Mouse (Mus musculus) midbrain, embryonic 11.5 days (tissue): ENCODE measurements around the gene Trpc4. TPM values are rescaled to one million over a fixed set of nuclear protein-coding genes. Genes with fewer than 3 reads are reported as not detected.

Experiments used
- ATAC-seq: fragments of 200-750 bp; cut with Nextera tagmentation; 2 replicates; pipeline ENCODE4 v1.8.0; 2017; ENCODE audit warnings: moderate TSS enrichment, moderate library complexity; ENCODE audit not compliant: low FRiP score
- DNase-seq: peaks from one replicate; pipeline ENCODE4 v3.0.0; 2015; ENCODE audit warnings: low spot score; ENCODE audit errors: missing footprints
- H3K27ac ChIP-seq: fragments of 300-500 bp; sonication (generic); 2 replicates; pipeline ENCODE4 v1.5.1; 2014; ENCODE audit warnings: low read depth, low read length
- H3K27me3 ChIP-seq: fragments of 300-500 bp; sonication (generic); 2 replicates; pipeline ENCODE4 v1.6.1; 2014; ENCODE audit warnings: mild to moderate bottlenecking, low read length, moderate library complexity, mixed read lengths; ENCODE audit not compliant: control insufficient read depth, insufficient read depth
- H3K36me3 ChIP-seq: fragments of 300-500 bp; sonication (generic); 2 replicates; pipeline ENCODE4 v1.6.1; 2014; ENCODE audit warnings: mild to moderate bottlenecking, low read length, moderate library complexity, mixed read lengths; ENCODE audit not compliant: control insufficient read depth, insufficient read depth
- H3K4me1 ChIP-seq: fragments of 300-500 bp; sonication (generic); 2 replicates; pipeline ENCODE4 v1.6.1; 2014; ENCODE audit warnings: low read length; ENCODE audit not compliant: control insufficient read depth, insufficient read depth
- H3K4me2 ChIP-seq: fragments of 300-500 bp; sonication (generic); 2 replicates; pipeline ENCODE4 v1.6.1; 2014; ENCODE audit warnings: mild to moderate bottlenecking, moderate library complexity
- H3K4me3 ChIP-seq: fragments of 300-500 bp; sonication (generic); 2 replicates; pipeline ENCODE4 v1.5.1; 2014; ENCODE audit warnings: low read depth, low read length
- H3K9ac ChIP-seq: fragments of 300-500 bp; sonication (generic); 2 replicates; pipeline ENCODE4 v1.6.1; 2014; ENCODE audit warnings: low read length
- H3K9me3 ChIP-seq: fragments of 300-500 bp; sonication (generic); 2 replicates; pipeline ENCODE4 v1.6.1; 2016; ENCODE audit warnings: low read length; ENCODE audit not compliant: control insufficient read depth
- WGBS: fragments of 180-500 bp; shearing (Covaris S2); extraction: QIAGEN DNeasy Blood & Tissue Kit; methylation state at CpG from one replicate; pipeline ENCODE4 v1.1.7; 2014; 5-methylcytosine and 5-hydroxymethylcytosine counted together
- polyA plus RNA-seq: library from polyadenylated mRNA; unstranded; fragments of >200 nt; fragmentation: Nextera tagmentation; extraction: Ambion mirVana; gene quantifications from 2 replicates; pipeline ENCODE4 v1.2.1, GENCODE M21; 2014

Gene Trpc4
- polyA plus RNA-seq, 1 experiment from 2014 or later: 1.7 TPM

DNA sequence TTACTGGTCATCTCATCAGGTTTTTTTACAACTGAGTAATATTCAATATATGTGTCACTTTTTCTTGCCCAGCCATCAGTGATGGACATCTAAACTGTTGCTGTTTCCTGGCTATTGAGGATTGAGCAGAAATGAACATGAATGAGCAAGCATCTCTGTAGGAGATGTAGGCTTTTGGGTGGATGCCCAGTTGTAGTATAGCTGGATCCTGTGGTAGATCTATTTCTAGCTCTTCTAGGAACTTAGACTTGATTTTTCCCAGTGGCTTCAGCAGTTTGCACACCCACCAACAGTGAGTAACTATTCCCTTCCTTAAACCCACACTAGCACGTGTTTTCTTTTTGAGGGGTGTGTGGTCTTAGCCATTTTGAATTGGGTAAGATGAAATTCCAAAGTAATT lies 87.3 kb downstream of the Trpc4 start:
- WGBS: 88% methylated on average over 1 of the region's 1 CpGs
- no peak overlapping the region for H3K27ac ChIP-seq

DNA sequence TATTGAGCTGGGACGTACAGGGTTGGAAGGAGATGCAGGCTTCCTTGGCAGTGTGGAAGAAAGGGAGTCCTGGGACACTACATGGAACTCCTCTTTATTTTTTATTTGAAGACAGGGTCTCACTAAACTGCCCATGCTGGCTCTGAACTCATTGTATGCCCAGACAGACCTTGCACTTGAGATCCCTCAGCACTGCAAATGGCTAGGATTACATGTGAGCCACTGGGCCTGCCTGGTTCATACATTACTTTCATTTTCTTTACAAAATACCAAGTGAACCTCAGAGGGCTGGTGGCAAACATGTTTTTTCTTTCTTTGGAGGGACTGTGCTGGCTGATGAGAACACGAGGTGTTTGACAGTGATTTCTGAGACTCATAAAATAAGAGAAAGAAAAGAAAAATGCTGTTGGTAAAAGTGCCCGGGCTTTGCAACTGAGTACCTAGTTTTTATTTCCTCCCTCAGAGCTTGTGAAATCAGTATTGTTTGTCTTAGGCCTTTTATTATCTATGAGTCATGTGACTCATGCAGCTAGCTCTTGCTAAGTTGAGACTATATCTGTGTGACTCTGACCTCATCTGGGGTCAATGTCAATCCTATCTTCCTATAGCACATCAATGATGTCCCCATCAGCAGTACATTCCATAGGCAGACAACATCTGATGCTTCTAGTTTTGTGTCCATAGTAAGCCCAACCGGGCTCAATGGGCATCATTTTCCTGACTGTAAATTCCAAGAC lies 89.1 kb downstream of the Trpc4 start:
- WGBS: 91% methylated on average over 4 of the region's 4 CpGs
- DNase-seq: no peak
- Histone ChIP-seq H3K9me3 (0 out of 2 replicates have a peak, but pooled peaks cover 2% of the 10 kb centered on the region), H3K27ac (no peak overlapping the region), H3K27me3 (no peaks in the 10 kb centered on the region), H3K4me2 (no peak overlapping the region), H3K4me1 (no peaks in the 10 kb centered on the region), H3K4me3 (no peak overlapping the region), H3K9ac (no peak overlapping the region), H3K36me3 (no peaks in the 10 kb centered on the region)
- ATAC-seq: no peak

More for the DNA sequence above, 87.3 kb downstream of the Trpc4 start:
- Histone ChIP-seq H3K4me2 (no peak overlapping the region), H3K9me3 (0 out of 2 replicates have a peak, but pooled peaks cover 2% of the 10 kb centered on the region), H3K27me3 (no peaks in the 10 kb centered on the region), H3K9ac (no peak overlapping the region), H3K4me3 (no peak overlapping the region), H3K36me3 (no peaks in the 10 kb centered on the region), H3K4me1 (no peaks in the 10 kb centered on the region)
- DNase-seq (no peak), ATAC-seq (no peak)

DNA sequence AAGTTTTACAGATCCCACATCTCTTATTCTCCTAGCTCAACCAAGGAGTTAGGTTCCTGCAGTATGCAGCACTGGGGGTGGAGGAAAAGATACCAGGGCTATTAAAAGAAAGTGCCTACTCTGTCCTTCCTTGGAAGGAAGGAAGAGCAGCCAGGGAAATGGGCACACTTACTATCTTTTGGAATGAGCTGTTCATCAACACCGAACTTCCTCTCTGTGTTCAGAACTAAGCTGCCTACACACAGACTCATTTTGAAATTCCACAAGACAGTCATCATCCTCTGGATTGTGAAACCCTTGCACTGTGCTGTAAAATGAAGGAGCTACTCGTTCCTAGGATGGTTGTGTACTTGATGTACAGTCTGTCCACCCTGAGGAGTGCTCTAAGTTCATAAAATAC lies 90.6 kb downstream of the Trpc4 start:
- H3K4me2 ChIP-seq: no peak overlapping the region
- H3K27ac ChIP-seq: no peak overlapping the region
- no peak overlapping the region for H3K9ac ChIP-seq
- H3K36me3 ChIP-seq: no peaks in the 10 kb centered on the region
- no peaks in the 10 kb centered on the region for H3K27me3 ChIP-seq
- H3K4me1 ChIP-seq: no peaks in the 10 kb centered on the region
- 0 out of 2 replicates have a peak, but pooled peaks cover 2% of the 10 kb centered on the region for H3K9me3 ChIP-seq
- H3K4me3 ChIP-seq: no peak overlapping the region
- WGBS: 77% methylated on average over 2 of the region's 2 CpGs
- DNase-seq: no peak
- no peak for ATAC-seq

DNA sequence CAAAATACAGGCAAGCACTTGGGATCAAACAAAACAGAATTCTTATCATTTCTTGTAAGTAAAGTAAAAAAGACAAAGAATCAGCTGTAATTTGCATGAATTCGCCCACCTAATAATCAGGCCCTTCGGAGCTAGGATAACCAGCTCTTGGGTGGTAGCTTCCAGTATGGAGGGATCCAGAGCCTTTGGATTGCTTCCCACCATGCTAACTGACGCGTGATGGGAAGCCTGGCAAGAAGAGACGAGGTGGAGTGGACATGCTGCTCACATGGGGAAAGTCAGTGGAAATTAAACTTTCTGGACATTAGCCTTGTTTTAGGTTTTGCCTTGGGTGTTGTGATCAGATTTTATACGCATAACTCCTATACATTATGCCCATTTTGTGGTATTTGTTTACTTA lies 93.5 kb downstream of the Trpc4 start:
- WGBS: 84% methylated on average over 6 of the region's 6 CpGs
- H3K4me1 ChIP-seq: no peaks in the 10 kb centered on the region
- DNase-seq (no peak), ATAC-seq (no peak)
- no peak overlapping the region for H3K27ac ChIP-seq
- no peaks in the 10 kb centered on the region for H3K36me3 ChIP-seq
- H3K4me3 ChIP-seq: no peak overlapping the region
- no peaks in the 10 kb centered on the region for H3K27me3 ChIP-seq
- no peak overlapping the region for H3K4me2 ChIP-seq
- H3K9me3 ChIP-seq: no peaks in the 10 kb centered on the region
- H3K9ac ChIP-seq: no peak overlapping the region

DNA sequence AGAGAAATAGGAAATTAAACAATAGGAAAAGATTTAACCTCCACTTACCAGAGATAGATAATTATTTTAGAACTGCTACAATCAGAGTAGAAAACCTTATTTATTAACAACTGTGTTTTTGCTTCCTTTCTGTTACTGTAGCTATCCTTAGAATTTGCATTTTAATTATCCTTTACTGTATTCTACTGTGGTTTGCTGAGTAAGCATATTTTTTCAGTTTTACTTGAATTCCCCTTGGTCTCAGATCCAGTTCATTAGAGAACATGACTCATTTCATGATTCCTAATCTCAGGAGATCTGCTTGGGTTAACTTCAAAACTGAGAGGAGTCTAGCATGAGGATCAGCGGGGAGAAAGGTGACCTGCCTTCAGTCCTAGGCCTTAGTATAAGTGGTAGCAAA lies 111.1 kb downstream of the Trpc4 start:
- Histone ChIP-seq H3K9ac (no peak overlapping the region), H3K4me1 (no peaks in the 10 kb centered on the region), H3K9me3 (no peaks in the 10 kb centered on the region), H3K36me3 (no peaks in the 10 kb centered on the region), H3K4me3 (no peak overlapping the region), H3K4me2 (no peak overlapping the region), H3K27me3 (no peaks in the 10 kb centered on the region), H3K27ac (no peak overlapping the region)
- DNase-seq (no peak), ATAC-seq (no peak)
- WGBS: 96% methylated on average over 1 of the region's 1 CpGs

DNA sequence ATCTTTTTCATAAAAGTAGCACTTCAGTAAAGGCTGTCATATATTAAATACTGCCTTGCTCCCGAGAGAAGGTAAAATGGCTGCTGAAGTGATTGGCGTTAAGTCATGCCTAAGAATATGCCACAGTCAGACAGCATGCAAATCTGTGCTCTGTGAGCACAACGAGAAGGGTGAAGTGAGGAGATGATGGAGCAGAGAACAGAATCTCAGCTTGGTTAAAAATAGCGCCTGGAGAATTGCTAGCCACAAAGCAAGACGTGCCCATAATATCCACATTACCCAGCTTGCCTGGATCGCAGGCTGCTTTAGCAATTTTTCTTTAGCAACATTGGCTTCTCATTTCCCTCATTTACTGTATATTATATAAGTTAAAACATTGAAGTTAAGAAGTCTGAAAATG lies 113.3 kb downstream of the Trpc4 start:
- 87% methylated on average over 6 of the region's 6 CpGs for WGBS
- H3K4me2 ChIP-seq: no peak overlapping the region
- no peak for DNase-seq
- no peak overlapping the region for H3K9ac ChIP-seq
- no peaks in the 10 kb centered on the region for H3K9me3 ChIP-seq
- no peak for ATAC-seq
- H3K36me3 ChIP-seq: no peaks in the 10 kb centered on the region
- no peaks in the 10 kb centered on the region for H3K4me1 ChIP-seq
- no peak overlapping the region for H3K27ac ChIP-seq
- H3K4me3 ChIP-seq: no peak overlapping the region
- no peaks in the 10 kb centered on the region for H3K27me3 ChIP-seq

DNA sequence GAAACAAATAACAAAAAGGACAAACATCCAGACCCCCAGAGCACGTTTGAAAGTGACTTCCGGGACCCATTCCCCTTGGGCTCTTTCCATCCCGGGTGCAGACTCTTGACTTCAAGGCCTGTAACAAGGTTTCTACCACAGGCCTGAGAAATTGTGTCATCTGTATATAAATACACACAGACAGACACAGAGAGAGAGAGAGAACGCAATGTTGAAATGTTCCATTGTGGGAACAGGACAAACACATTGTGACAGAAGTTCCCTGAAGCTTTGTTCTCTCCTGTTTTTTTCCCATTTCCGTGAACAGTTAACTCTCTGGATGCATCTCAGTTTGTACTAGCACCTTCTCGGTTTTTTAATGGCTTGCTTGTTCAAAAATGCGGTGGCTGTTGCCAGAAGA lies 118.8 kb downstream of the Trpc4 start:
- Histone ChIP-seq H3K27ac (no peak overlapping the region), H3K36me3 (no peaks in the 10 kb centered on the region), H3K9me3 (no peaks in the 10 kb centered on the region), H3K4me1 (no peaks in the 10 kb centered on the region), H3K4me3 (no peak overlapping the region), H3K27me3 (no peaks in the 10 kb centered on the region), H3K4me2 (no peak overlapping the region), H3K9ac (no peak overlapping the region)
- 87% methylated on average over 7 of the region's 7 CpGs for WGBS
- ATAC-seq: no peak
- DNase-seq: no peak

GRCm38 (mm10) chr3:54289731-54290130 lies 133.9 kb downstream of the Trpc4 start:
- DNase-seq: no peak

DNA sequence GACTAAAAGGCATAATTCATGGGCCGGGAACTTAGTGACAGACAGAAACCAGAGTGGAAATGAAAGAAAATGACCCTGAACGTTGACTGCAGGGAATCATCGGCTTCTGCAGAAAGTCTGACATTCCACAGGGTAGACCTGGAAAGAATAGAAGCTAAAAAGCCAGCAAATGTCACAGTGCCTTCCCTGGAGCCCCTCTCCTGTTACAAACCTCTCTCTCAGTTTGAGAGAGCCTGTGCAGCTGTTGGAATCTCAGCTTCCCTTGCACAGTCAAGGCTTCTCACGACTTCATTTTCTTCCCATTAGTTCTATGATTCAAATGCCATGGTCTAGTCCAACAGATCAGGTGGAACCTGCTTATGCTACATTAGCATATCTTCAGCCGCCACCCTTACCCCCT lies 154.8 kb downstream of the Trpc4 start:
- Histone ChIP-seq H3K27me3 (no peaks in the 10 kb centered on the region), H3K36me3 (no peaks in the 10 kb centered on the region), H3K4me1 (no peaks in the 10 kb centered on the region), H3K4me3 (no peak overlapping the region), H3K4me2 (no peak overlapping the region), H3K9me3 (no peaks in the 10 kb centered on the region), H3K9ac (no peak overlapping the region), H3K27ac (no peak overlapping the region)
- WGBS: 50% methylated on average over 5 of the region's 5 CpGs
- ATAC-seq: no peak
- DNase-seq: peak; percentile 85

More at GRCm38 (mm10) chr3:54289731-54290130, 133.9 kb downstream of the Trpc4 start:
- Histone ChIP-seq H3K27ac (no peak overlapping the region), H3K9ac (no peak overlapping the region), H3K9me3 (no peaks in the 10 kb centered on the region), H3K36me3 (no peaks in the 10 kb centered on the region), H3K27me3 (no peaks in the 10 kb centered on the region), H3K4me2 (no peak overlapping the region), H3K4me3 (no peak overlapping the region), H3K4me1 (no peaks in the 10 kb centered on the region)
- WGBS: 72% methylated on average over 3 of the region's 3 CpGs
- no peak for ATAC-seq
